Mouse (Mus musculus) embryonic fibroblast, embryonic 13.5 days (primary cell): ENCODE results near the gene Gm17662. TPM values are rescaled to one million over a fixed set of nuclear protein-coding genes. Genes with fewer than 3 reads are reported as not detected.

Source experiments
- H3K27ac ChIP-seq: 2 replicates; pipeline ENCODE4 v1.5.1; 2012; ENCODE audit warnings: low read length, control low read depth, inconsistent platforms; ENCODE audit not compliant: insufficient read depth
- H3K4me1 ChIP-seq: 2 replicates; pipeline ENCODE4 v1.6.1; 2011; ENCODE audit warnings: low read length; ENCODE audit not compliant: control insufficient read depth, insufficient read depth
- H3K4me3 ChIP-seq: 2 replicates; pipeline ENCODE4 v1.5.1; 2011; ENCODE audit warnings: mild to moderate bottlenecking, control low read depth, low read length; ENCODE audit not compliant: insufficient read depth
- CTCF ChIP-seq: IDR thresholded peaks from 2 replicates; pipeline ENCODE4 v1.5.1; 2011; ENCODE audit warnings: mild to moderate bottlenecking, control low read depth, low read length, moderate library complexity, borderline replicate concordance; ENCODE audit not compliant: insufficient read depth
- POLR2A ChIP-seq: IDR thresholded peaks from 2 replicates; pipeline ENCODE4 v1.6.1; 2011; ENCODE audit warnings: low read depth, mild to moderate bottlenecking, control low read depth, low read length, moderate library complexity
- polyA plus RNA-seq: library from polyadenylated mRNA; stranded (reverse); fragments of >200 nt; gene quantifications from 2 replicates; pipeline ENCODE4 v1.2.4, GENCODE M21; 2011; ENCODE audit warnings: low read depth; ENCODE audit not compliant: missing spikeins, insufficient read length

Gm17662 gene
- polyA plus RNA-seq, 1 experiment = not detected

GRCm38 (mm10) chr4:104835096-104835495 lies 22.0 kb upstream of the Gm17662 start:
- TF ChIP-seq POLR2A = no peak
- no peak for TF ChIP-seq CTCF
- Histone ChIP-seq H3K27ac (no peak overlapping the region), H3K4me3 (no peak overlapping the region), H3K4me1 (no peaks in the 10 kb centered on the region; the same call in 1 of the 2 replicates)

- Histone ChIP-seq H3K4me3 (no peak overlapping the region), H3K4me1 (no peaks in the 10 kb centered on the region; the same call in 1 of the 2 replicates), H3K27ac (no peak overlapping the region)
- no peak for TF ChIP-seq CTCF
- no peak for TF ChIP-seq POLR2A
These were observed 18.8 kb upstream of the Gm17662 start for GRCm38 (mm10) chr4:104838342-104838741.

GRCm38 (mm10) chr4:104842204-104842603 lies 14.9 kb upstream of the Gm17662 start:
- TF ChIP-seq POLR2A = no peak
- no peak for TF ChIP-seq CTCF
- H3K4me3 ChIP-seq = no peak overlapping the region
- no peak overlapping the region for H3K27ac ChIP-seq
- no peaks in the 10 kb centered on the region; the same call in 1 of the 2 replicates for H3K4me1 ChIP-seq

DNA sequence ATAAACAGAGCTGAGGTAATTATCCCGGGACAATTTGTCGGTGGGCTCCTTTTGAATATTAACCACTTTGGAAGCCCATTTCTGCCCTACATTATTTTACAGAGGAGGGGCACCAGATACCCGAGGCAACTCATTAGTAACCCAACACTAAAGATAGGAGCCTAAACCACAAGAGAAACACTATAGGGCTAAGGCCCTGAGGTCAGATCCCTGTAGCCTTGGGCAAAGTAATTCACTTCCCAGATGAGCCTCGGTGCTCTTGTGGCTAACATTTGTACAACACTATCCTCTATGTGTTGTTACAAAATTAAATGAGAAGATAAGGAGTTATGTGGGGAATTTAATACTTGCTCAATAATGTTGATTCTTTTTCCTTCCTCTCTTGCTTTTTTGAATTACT lies 13.6 kb upstream of the Gm17662 start:
- Histone ChIP-seq H3K4me1 (no peaks in the 10 kb centered on the region), H3K4me3 (no peak overlapping the region), H3K27ac (no peak overlapping the region)
- TF ChIP-seq POLR2A (no peak), CTCF (no peak)

DNA sequence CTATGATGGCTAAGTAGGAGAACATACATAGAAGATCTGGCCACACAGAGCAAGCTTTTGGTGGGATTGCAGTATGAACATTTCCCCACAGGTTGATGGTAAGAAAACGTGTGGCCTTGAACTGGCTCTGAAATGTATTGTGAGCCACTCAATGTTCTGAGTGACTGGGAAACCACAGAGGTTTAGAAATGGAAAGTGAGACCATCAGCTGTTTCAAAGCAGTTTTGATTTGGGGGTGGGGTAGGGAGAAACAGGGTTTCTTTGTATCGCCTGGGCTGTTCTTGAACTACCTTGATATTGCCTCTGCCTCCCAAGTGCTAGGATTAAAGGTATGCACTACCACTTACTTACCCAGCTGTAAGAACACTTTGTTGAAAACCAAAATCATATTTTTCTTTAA lies 1.9 kb upstream of the Gm17662 start:
- Histone ChIP-seq H3K4me1 (no peaks in the 10 kb centered on the region), H3K4me3 (no peak overlapping the region), H3K27ac (no peak overlapping the region)
- TF ChIP-seq POLR2A = no peak

DNA sequence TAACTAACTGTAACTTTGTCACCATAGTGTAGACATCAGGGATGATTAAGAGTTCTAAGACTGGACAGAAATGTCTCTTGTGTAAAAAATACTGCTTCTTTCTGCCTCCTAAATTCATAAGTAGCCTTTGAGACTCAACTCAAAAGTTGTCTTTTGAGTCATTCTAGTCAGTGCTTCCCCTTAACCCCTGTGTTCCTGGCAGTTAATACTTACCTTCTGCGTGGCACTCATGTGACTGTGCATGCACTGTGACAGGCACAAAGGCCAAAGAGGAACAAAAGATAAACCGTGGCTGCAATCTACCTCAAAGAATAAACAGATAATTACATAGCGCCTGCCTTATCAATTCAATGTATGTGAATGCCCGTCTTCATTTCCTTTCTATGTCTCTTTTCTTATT lies 694 bp downstream of the Gm17662 start:
- no peaks in the 10 kb centered on the region for H3K4me1 ChIP-seq
- H3K27ac ChIP-seq = no peak overlapping the region
- no peak overlapping the region for H3K4me3 ChIP-seq
- TF ChIP-seq CTCF (no peak), POLR2A (no peak)

DNA sequence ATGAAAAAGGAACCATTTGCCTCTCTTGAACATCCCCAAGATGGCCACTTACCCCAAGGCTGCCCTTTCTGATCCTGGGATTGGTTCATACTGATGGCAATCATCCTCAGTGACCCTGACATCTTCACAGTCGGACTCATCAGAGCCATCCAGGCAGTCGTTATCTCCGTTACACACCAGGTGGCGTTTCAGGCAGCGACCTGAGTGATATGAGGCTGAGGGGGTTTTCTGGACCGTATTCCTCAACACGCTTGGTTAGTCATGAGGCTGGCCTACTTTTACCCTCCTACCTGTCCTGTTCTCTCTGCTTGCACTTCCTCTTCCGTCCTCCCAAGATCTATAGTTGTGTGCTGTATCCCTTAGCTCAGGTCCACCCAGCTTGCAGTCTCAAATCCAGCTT lies 4.1 kb downstream of the Gm17662 start:
- H3K27ac ChIP-seq = no peak overlapping the region
- no peak overlapping the region for H3K4me3 ChIP-seq
- TF ChIP-seq CTCF = no peak
- TF ChIP-seq POLR2A = no peak
- no peaks in the 10 kb centered on the region for H3K4me1 ChIP-seq

- H3K4me3 ChIP-seq = no peak overlapping the region
- no peaks in the 10 kb centered on the region for H3K4me1 ChIP-seq
- no peak overlapping the region for H3K27ac ChIP-seq
- TF ChIP-seq CTCF = no peak
- TF ChIP-seq POLR2A = no peak
These were observed 7.3 kb downstream of the Gm17662 start for GRCm38 (mm10) chr4:104864397-104864796.

- H3K4me1 ChIP-seq = no peaks in the 10 kb centered on the region
- no peak for TF ChIP-seq CTCF
- no peak for TF ChIP-seq POLR2A
- no peak overlapping the region for H3K27ac ChIP-seq
- no peak overlapping the region for H3K4me3 ChIP-seq
These were observed 12.5 kb downstream of the Gm17662 start for GRCm38 (mm10) chr4:104869581-104869980.

GRCm38 (mm10) chr4:104870196-104870595 lies 13.1 kb downstream of the Gm17662 start:
- TF ChIP-seq CTCF (no peak), POLR2A (no peak)
- H3K27ac ChIP-seq = no peak overlapping the region
- H3K4me3 ChIP-seq = no peak overlapping the region
- H3K4me1 ChIP-seq = no peaks in the 10 kb centered on the region

DNA sequence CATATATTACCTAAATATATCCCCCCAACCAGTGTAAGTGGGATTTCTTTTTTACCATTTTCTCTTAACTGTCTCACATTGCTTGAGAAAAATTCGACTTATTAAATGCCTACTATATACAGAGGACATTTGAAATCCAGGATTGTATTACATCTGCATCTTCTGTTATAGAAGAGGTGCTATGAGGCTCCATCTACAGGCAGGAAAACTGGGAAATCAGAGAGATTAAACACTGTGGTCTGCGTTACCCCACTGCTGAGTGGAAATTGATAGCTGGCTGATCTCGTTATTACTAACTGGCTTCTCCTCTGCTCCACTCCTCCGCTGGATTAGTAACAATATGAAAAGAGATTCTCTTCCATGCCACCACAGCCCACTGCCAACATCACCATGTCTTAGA lies 18.7 kb downstream of the Gm17662 start:
- Histone ChIP-seq H3K27ac (no peak overlapping the region), H3K4me1 (no peaks in the 10 kb centered on the region), H3K4me3 (no peak overlapping the region)
- TF ChIP-seq CTCF (no peak), POLR2A (no peak)
